Mouse (Mus musculus): Measurements from ENCODE around the gene Bnip2. TPM values are rescaled to one million over a fixed set of nuclear protein-coding genes. Genes with fewer than 3 reads are reported as not detected.

Gene Bnip2
- polyA plus RNA-seq, 1 experiment: 65.6 TPM

- Histone ChIP-seq H3K36me3 (ENCODE audit: control insufficient read depth, insufficient read depth, low read length, poor library complexity, severe bottlenecking) (peaks cover 13% of the 10 kb centered on the region), H3K27ac (ENCODE audit: insufficient read depth, low read length) (0 out of 2 replicates have a peak overlapping the region, but pooled peaks have one; percentile 25), H3K9me3 (replicated peaks; ENCODE audit: control insufficient read depth, insufficient read depth, low read length, poor library complexity, severe bottlenecking) (no peaks in the 10 kb centered on the region), H3K27me3 (ENCODE audit: control insufficient read depth, insufficient read depth, low read length, poor library complexity, severe bottlenecking) (no peaks in the 10 kb centered on the region), H3K9ac (ENCODE audit: low read depth, poor library complexity, severe bottlenecking) (no peak overlapping the region), H3K4me3 (ENCODE audit: low read depth, low read length) (no peak overlapping the region), H3K4me1 (ENCODE audit: control insufficient read depth, insufficient read depth, low read length) (no peaks in the 10 kb centered on the region)
- TF ChIP-seq CTCF (IDR thresholded peaks at IDR 0.05; ENCODE audit: low read depth, low read length) (no peak), POLR2A (IDR thresholded peaks at IDR 0.05; ENCODE audit: insufficient read depth, low read length) (no peak), EP300 (IDR thresholded peaks at IDR 0.05; ENCODE audit: insufficient read depth, low read depth, low read length) (no peak)
Measured at GRCm38 (mm10) chr9:70024648-70025047, 35.4 kb downstream of the Bnip2 start.

- Histone ChIP-seq H3K4me1 (ENCODE audit: control insufficient read depth, insufficient read depth, low read length) (no peaks in the 10 kb centered on the region), H3K36me3 (ENCODE audit: control insufficient read depth, insufficient read depth, low read length, poor library complexity, severe bottlenecking) (peaks cover 8% of the 10 kb centered on the region), H3K27me3 (ENCODE audit: control insufficient read depth, insufficient read depth, low read length, poor library complexity, severe bottlenecking) (no peaks in the 10 kb centered on the region), H3K9me3 (replicated peaks; ENCODE audit: control insufficient read depth, insufficient read depth, low read length, poor library complexity, severe bottlenecking) (no peaks in the 10 kb centered on the region), H3K9ac (ENCODE audit: low read depth, poor library complexity, severe bottlenecking) (no peak overlapping the region), H3K4me3 (ENCODE audit: low read depth, low read length) (no peak overlapping the region), H3K27ac (ENCODE audit: insufficient read depth, low read length) (no peak overlapping the region)
- TF ChIP-seq POLR2A (IDR thresholded peaks at IDR 0.05; ENCODE audit: insufficient read depth, low read length): no peak
- TF ChIP-seq EP300 (IDR thresholded peaks at IDR 0.05; ENCODE audit: insufficient read depth, low read depth, low read length): no peak
- TF ChIP-seq CTCF (IDR thresholded peaks at IDR 0.05; ENCODE audit: low read depth, low read length): no peak
Measured at GRCm38 (mm10) chr9:70025365-70026012, 36.2 kb downstream of the Bnip2 start.

- peaks cover 3% of the 10 kb centered on the region for H3K4me1 ChIP-seq (ENCODE audit: control insufficient read depth, insufficient read depth, low read length)
- H3K9ac ChIP-seq (ENCODE audit: low read depth, poor library complexity, severe bottlenecking): no peak overlapping the region
- H3K27ac ChIP-seq (ENCODE audit: insufficient read depth, low read length): no peak overlapping the region
- TF ChIP-seq CTCF (IDR thresholded peaks at IDR 0.05; ENCODE audit: low read depth, low read length) (no peak), POLR2A (IDR thresholded peaks at IDR 0.05; ENCODE audit: insufficient read depth, low read length) (no peak), EP300 (IDR thresholded peaks at IDR 0.05; ENCODE audit: insufficient read depth, low read depth, low read length) (no peak)
- H3K4me3 ChIP-seq (ENCODE audit: low read depth, low read length): no peak overlapping the region
- no peaks in the 10 kb centered on the region for H3K36me3 ChIP-seq (ENCODE audit: control insufficient read depth, insufficient read depth, low read length, poor library complexity, severe bottlenecking)
- no peaks in the 10 kb centered on the region for H3K27me3 ChIP-seq (ENCODE audit: control insufficient read depth, insufficient read depth, low read length, poor library complexity, severe bottlenecking)
- no peaks in the 10 kb centered on the region for H3K9me3 ChIP-seq (replicated peaks; ENCODE audit: control insufficient read depth, insufficient read depth, low read length, poor library complexity, severe bottlenecking)
Measured at GRCm38 (mm10) chr9:70032167-70032566, 42.9 kb downstream of the Bnip2 start.

GRCm38 (mm10) chr9:70033056-70033455, 43.8 kb downstream of the Bnip2 start:
- Histone ChIP-seq H3K27ac (ENCODE audit: insufficient read depth, low read length) (no peak overlapping the region), H3K4me1 (ENCODE audit: control insufficient read depth, insufficient read depth, low read length) (peaks cover 3% of the 10 kb centered on the region), H3K36me3 (ENCODE audit: control insufficient read depth, insufficient read depth, low read length, poor library complexity, severe bottlenecking) (no peaks in the 10 kb centered on the region), H3K9ac (ENCODE audit: low read depth, poor library complexity, severe bottlenecking) (no peak overlapping the region), H3K27me3 (ENCODE audit: control insufficient read depth, insufficient read depth, low read length, poor library complexity, severe bottlenecking) (no peaks in the 10 kb centered on the region), H3K9me3 (replicated peaks; ENCODE audit: control insufficient read depth, insufficient read depth, low read length, poor library complexity, severe bottlenecking) (no peaks in the 10 kb centered on the region), H3K4me3 (ENCODE audit: low read depth, low read length) (no peak overlapping the region)
- TF ChIP-seq POLR2A (IDR thresholded peaks at IDR 0.05; ENCODE audit: insufficient read depth, low read length): no peak
- no peak for TF ChIP-seq EP300 (IDR thresholded peaks at IDR 0.05; ENCODE audit: insufficient read depth, low read depth, low read length)
- TF ChIP-seq CTCF (IDR thresholded peaks at IDR 0.05; ENCODE audit: low read depth, low read length): no peak

GRCm38 (mm10) chr9:70034702-70035101, 45.4 kb downstream of the Bnip2 start:
- Histone ChIP-seq H3K27me3 (ENCODE audit: control insufficient read depth, insufficient read depth, low read length, poor library complexity, severe bottlenecking) (no peaks in the 10 kb centered on the region), H3K9me3 (replicated peaks; ENCODE audit: control insufficient read depth, insufficient read depth, low read length, poor library complexity, severe bottlenecking) (0 out of 2 replicates have a peak, but pooled peaks cover 2% of the 10 kb centered on the region), H3K4me3 (ENCODE audit: low read depth, low read length) (no peak overlapping the region), H3K27ac (ENCODE audit: insufficient read depth, low read length) (no peak overlapping the region), H3K9ac (ENCODE audit: low read depth, poor library complexity, severe bottlenecking) (no peak overlapping the region), H3K4me1 (ENCODE audit: control insufficient read depth, insufficient read depth, low read length) (peaks cover 3% of the 10 kb centered on the region), H3K36me3 (ENCODE audit: control insufficient read depth, insufficient read depth, low read length, poor library complexity, severe bottlenecking) (no peaks in the 10 kb centered on the region)
- TF ChIP-seq POLR2A (IDR thresholded peaks at IDR 0.05; ENCODE audit: insufficient read depth, low read length): no peak
- no peak for TF ChIP-seq EP300 (IDR thresholded peaks at IDR 0.05; ENCODE audit: insufficient read depth, low read depth, low read length)
- no peak for TF ChIP-seq CTCF (IDR thresholded peaks at IDR 0.05; ENCODE audit: low read depth, low read length)

- Histone ChIP-seq H3K27me3 (ENCODE audit: control insufficient read depth, insufficient read depth, low read length, poor library complexity, severe bottlenecking) (no peaks in the 10 kb centered on the region), H3K4me3 (ENCODE audit: low read depth, low read length) (no peak overlapping the region), H3K9ac (ENCODE audit: low read depth, poor library complexity, severe bottlenecking) (0 out of 2 replicates have a peak overlapping the region, but pooled peaks have one; percentile 33), H3K36me3 (ENCODE audit: control insufficient read depth, insufficient read depth, low read length, poor library complexity, severe bottlenecking) (no peaks in the 10 kb centered on the region), H3K9me3 (replicated peaks; ENCODE audit: control insufficient read depth, insufficient read depth, low read length, poor library complexity, severe bottlenecking) (0 out of 2 replicates have a peak, but pooled peaks cover 2% of the 10 kb centered on the region), H3K27ac (ENCODE audit: insufficient read depth, low read length) (peak overlapping the region; percentile 35; the same call in 1 of the 2 replicates), H3K4me1 (ENCODE audit: control insufficient read depth, insufficient read depth, low read length) (peaks cover 3% of the 10 kb centered on the region)
- TF ChIP-seq CTCF (IDR thresholded peaks at IDR 0.05; ENCODE audit: low read depth, low read length): peak; percentile 15
- TF ChIP-seq POLR2A (IDR thresholded peaks at IDR 0.05; ENCODE audit: insufficient read depth, low read length): no peak
- TF ChIP-seq EP300 (IDR thresholded peaks at IDR 0.05; ENCODE audit: insufficient read depth, low read depth, low read length): no peak
Measured at GRCm38 (mm10) chr9:70036646-70037045, 47.4 kb downstream of the Bnip2 start.
